Mouse (Mus musculus): ENCODE measurements around the gene Mtrf1l. TPM values are rescaled to one million over a fixed set of nuclear protein-coding genes. Genes with fewer than 3 reads are reported as not detected.

The Mtrf1l gene
- total and polyA plus RNA-seq, 2 experiments from 2014 or later, result 8.3 to 12.2 TPM

GRCm38 (mm10) chr10:5859729-5860128, 36.0 kb upstream of the Mtrf1l start:
- no peak overlapping the region for H3K4me3 ChIP-seq (ENCODE audit: low read length)
- H3K4me1 ChIP-seq (ENCODE audit: insufficient read depth, low read length), result no peaks in the 10 kb centered on the region
- H3K27me3 ChIP-seq (ENCODE audit: insufficient read depth, low read length), result no peaks in the 10 kb centered on the region
- H3K36me3 ChIP-seq (ENCODE audit: insufficient read depth, low read length), result no peaks in the 10 kb centered on the region
- ATAC-seq (no peak), DNase-seq (ENCODE audit: low spot score) (no peak)
- H3K9me3 ChIP-seq (ENCODE audit: low read length), result no peaks in the 10 kb centered on the region
- H3K4me2 ChIP-seq (ENCODE audit: low read depth, low read length), result no peak overlapping the region
- 80% methylated on average over 4 of the region's 4 CpGs for WGBS
- peak; percentile 57 for TF ChIP-seq CTCF (IDR thresholded peaks at IDR 0.05; ENCODE audit: low read depth)
- no peak overlapping the region for H3K27ac ChIP-seq
- no peak overlapping the region for H3K9ac ChIP-seq (replicated peaks; ENCODE audit: low read length)

DNA sequence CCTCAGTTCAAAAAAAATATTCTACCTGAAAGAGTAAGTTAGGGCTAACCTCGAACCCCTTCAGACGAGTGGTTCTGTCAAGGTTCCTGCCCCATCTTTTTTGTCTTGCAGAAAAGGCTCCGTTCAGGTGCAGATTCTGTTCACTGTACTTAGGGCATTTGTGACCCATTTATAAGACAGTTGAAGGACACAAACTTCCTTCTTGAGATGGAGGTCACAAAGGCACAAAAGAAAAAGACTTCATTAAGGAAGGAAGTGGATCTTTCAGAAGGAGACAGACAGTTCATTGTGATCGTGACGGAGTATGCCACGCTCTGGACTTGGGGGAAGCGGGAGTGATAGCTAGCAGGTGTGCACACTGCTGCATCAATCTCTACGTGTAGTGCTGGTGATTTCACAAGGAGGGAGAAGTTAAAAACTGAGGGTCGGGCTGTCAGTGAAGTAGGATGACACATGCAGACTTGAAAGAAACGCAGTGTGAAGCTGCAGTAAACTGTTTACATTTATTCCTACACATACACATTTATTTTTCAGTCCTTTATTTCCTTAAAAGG, 34.4 kb upstream of the Mtrf1l start:
- Histone ChIP-seq H3K4me1 (ENCODE audit: insufficient read depth, low read length) (no peaks in the 10 kb centered on the region), H3K27ac (no peak overlapping the region), H3K36me3 (ENCODE audit: insufficient read depth, low read length) (no peaks in the 10 kb centered on the region), H3K4me2 (ENCODE audit: low read depth, low read length) (no peak overlapping the region), H3K9me3 (ENCODE audit: low read length) (no peaks in the 10 kb centered on the region), H3K9ac (replicated peaks; ENCODE audit: low read length) (no peak overlapping the region), H3K4me3 (ENCODE audit: low read length) (no peak overlapping the region), H3K27me3 (ENCODE audit: insufficient read depth, low read length) (no peaks in the 10 kb centered on the region)
- WGBS, result 56% methylated on average over 10 of the region's 10 CpGs
- no peak for DNase-seq (ENCODE audit: low spot score)
- no peak for ATAC-seq
- no peak for TF ChIP-seq CTCF (IDR thresholded peaks at IDR 0.05; ENCODE audit: low read depth)

DNA sequence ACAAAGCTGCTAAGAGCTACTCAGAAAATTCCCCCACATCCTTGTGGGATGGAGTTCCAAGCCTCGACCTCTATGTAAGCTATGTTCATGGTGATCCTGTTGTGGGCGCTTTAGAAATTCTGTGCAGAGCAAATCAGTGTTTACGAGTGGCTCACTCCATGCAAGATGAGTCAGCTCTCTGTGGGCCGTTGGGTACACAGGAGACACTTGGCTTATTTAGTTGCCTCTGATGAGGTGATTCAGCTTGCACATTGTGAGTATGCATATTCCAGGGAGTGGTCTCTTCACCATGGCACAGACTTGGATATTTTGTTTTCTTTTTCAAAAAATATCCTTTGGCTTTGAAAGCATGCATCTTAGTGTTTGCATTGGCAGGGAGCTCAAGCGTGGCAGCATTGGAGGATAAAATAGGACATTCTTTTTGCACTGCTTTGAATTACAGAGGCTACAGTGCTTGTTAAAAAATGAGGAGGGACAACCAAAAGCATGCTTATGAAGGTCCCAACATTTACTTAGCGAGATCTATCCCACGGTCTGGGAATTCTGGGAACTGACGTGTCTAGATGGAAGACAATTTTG, 29.7 kb upstream of the Mtrf1l start:
- H3K27ac ChIP-seq, result no peak overlapping the region
- DNase-seq (ENCODE audit: low spot score) (no peak), ATAC-seq (no peak)
- TF ChIP-seq CTCF (IDR thresholded peaks at IDR 0.05; ENCODE audit: low read depth), result no peak
- H3K4me2 ChIP-seq (ENCODE audit: low read depth, low read length), result no peak overlapping the region
- H3K4me3 ChIP-seq (ENCODE audit: low read length), result no peak overlapping the region
- H3K36me3 ChIP-seq (ENCODE audit: insufficient read depth, low read length), result no peaks in the 10 kb centered on the region
- no peaks in the 10 kb centered on the region for H3K9me3 ChIP-seq (ENCODE audit: low read length)
- no peaks in the 10 kb centered on the region for H3K4me1 ChIP-seq (ENCODE audit: insufficient read depth, low read length)
- H3K27me3 ChIP-seq (ENCODE audit: insufficient read depth, low read length), result no peaks in the 10 kb centered on the region
- WGBS, result 76% methylated on average over 8 of the region's 8 CpGs
- H3K9ac ChIP-seq (replicated peaks; ENCODE audit: low read length), result no peak overlapping the region

DNA sequence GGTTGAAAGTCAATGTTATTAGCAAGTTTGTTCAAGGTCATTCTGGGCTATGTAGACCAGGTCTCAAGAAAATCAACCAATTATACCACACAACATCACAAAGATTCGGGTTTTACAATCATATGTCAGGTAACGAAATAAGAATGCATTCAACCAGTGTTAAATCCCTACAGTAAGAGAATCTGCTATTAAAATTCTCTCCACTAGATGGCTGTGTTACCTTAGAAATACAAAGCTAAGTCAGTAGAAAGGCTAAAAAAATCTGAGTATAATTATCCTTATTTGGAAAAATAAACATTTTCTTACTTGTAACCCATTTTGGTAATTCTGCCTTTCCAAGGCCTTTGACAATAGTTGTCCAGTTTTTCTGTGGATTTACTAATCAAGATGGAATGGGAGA, 23.2 kb upstream of the Mtrf1l start:
- no peaks in the 10 kb centered on the region for H3K9me3 ChIP-seq (ENCODE audit: low read length)
- H3K4me3 ChIP-seq (ENCODE audit: low read length), result no peak overlapping the region
- no peak overlapping the region for H3K27ac ChIP-seq
- peak; percentile 74 for TF ChIP-seq CTCF (IDR thresholded peaks at IDR 0.05; ENCODE audit: low read depth)
- H3K4me2 ChIP-seq (ENCODE audit: low read depth, low read length), result no peak overlapping the region
- H3K9ac ChIP-seq (replicated peaks; ENCODE audit: low read length), result no peak overlapping the region
- DNase-seq (ENCODE audit: low spot score) (peak; percentile 84), ATAC-seq (peak; percentile 43; the same call in 1 of the 2 replicates)
- H3K4me1 ChIP-seq (ENCODE audit: insufficient read depth, low read length), result no peaks in the 10 kb centered on the region
- H3K27me3 ChIP-seq (ENCODE audit: insufficient read depth, low read length), result no peaks in the 10 kb centered on the region
- no peaks in the 10 kb centered on the region for H3K36me3 ChIP-seq (ENCODE audit: insufficient read depth, low read length)
- WGBS, result 27% methylated on average over 2 of the region's 2 CpGs

DNA sequence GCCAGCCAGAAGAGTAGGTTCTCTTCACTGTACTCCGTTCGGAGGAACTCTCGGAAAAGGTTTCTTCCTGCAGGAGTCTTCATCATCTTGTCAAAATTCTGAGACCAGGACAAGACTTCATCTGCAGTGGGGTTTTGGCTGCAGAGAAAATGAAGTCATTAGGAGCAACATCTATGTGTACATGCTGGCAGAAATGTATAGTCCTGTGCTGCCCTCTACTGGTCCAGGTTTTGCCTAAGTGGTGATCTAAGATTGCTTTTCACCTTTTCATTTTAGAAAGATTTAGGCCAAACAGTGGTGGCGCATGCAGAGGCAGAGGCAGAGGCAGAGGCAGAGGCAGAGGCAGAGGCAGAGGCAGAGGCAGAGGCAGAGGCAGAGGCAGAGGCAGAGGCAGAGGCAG, 17.7 kb upstream of the Mtrf1l start:
- no peak overlapping the region for H3K27ac ChIP-seq
- peak; percentile 78 for DNase-seq (ENCODE audit: low spot score)
- no peaks in the 10 kb centered on the region for H3K9me3 ChIP-seq (ENCODE audit: low read length)
- 84% methylated on average over 4 of the region's 4 CpGs for WGBS
- no peak overlapping the region for H3K4me2 ChIP-seq (ENCODE audit: low read depth, low read length)
- no peaks in the 10 kb centered on the region for H3K4me1 ChIP-seq (ENCODE audit: insufficient read depth, low read length)
- no peaks in the 10 kb centered on the region for H3K36me3 ChIP-seq (ENCODE audit: insufficient read depth, low read length)
- no peaks in the 10 kb centered on the region for H3K27me3 ChIP-seq (ENCODE audit: insufficient read depth, low read length)
- peak; percentile 64 for TF ChIP-seq CTCF (IDR thresholded peaks at IDR 0.05; ENCODE audit: low read depth)
- H3K4me3 ChIP-seq (ENCODE audit: low read length), result no peak overlapping the region
- ATAC-seq, result 0 out of 2 replicates have a peak, but pooled peaks have one; percentile 32
- no peak overlapping the region for H3K9ac ChIP-seq (replicated peaks; ENCODE audit: low read length)

DNA sequence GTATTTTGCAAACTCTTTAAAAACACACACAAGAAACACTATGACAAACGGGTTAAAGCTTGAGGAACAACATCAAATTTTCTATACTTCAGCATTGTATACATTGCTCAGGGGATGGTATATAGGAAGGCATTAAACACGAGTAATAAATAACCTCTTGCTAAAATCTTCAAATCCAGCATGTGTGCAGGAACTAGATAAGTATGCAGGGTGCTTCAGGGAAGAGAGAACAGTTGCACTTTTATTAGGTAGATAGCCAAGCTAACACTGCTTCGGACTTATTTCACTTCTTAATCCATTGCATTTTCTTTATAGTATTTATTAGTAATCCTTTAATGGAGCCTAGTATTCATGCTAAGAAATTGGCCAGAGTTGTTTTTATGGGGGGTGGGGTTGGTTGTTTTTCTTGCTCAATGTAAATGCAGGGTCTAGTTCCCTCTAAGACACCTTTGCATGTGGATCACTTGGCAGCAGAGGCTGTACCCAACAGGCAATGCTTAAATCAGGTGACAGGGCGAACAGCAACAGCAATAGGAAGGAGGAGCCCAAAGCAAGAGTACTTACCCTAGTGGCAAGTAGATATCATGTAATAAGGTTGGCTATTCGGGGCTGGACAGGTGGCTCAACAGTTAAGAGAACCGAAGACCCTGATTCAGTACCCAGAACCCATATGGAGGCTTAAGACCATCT, 2.8 kb upstream of the Mtrf1l start:
- H3K4me1 ChIP-seq (ENCODE audit: insufficient read depth, low read length), result peaks cover 6% of the 10 kb centered on the region
- 83% methylated on average over 6 of the region's 6 CpGs for WGBS
- no peaks in the 10 kb centered on the region for H3K36me3 ChIP-seq (ENCODE audit: insufficient read depth, low read length)
- no peak overlapping the region for H3K4me3 ChIP-seq (ENCODE audit: low read length)
- no peaks in the 10 kb centered on the region for H3K27me3 ChIP-seq (ENCODE audit: insufficient read depth, low read length)
- H3K9me3 ChIP-seq (ENCODE audit: low read length), result no peaks in the 10 kb centered on the region
- DNase-seq (ENCODE audit: low spot score) (no peak), ATAC-seq (no peak)
- no peak overlapping the region for H3K27ac ChIP-seq
- no peak overlapping the region for H3K4me2 ChIP-seq (ENCODE audit: low read depth, low read length)
- no peak for TF ChIP-seq CTCF (IDR thresholded peaks at IDR 0.05; ENCODE audit: low read depth)
- no peak overlapping the region for H3K9ac ChIP-seq (replicated peaks; ENCODE audit: low read length)

DNA sequence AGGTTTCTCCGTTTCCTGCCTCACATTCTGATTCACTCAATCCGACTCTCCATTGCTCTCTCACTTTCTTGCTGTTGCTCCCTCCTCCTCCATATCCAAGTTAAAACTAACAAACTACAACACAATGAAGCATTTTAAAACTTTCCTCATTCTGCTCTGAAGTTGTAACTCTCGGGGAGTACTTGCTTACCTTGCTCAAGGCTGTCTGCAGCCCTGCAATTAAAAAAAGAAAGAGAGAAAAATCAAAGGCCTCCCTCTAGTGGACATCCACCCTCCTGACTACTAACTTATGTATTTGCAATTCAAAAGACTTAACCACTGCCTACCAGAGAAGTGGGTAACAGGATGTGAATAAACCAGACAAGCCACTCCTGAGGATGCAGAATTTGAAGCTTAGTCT, 1.1 kb upstream of the Mtrf1l start:
- ATAC-seq (no peak; the same call in 1 of the 2 replicates), DNase-seq (ENCODE audit: low spot score) (peak; percentile 76)
- Histone ChIP-seq H3K4me3 (ENCODE audit: low read length) (peak overlapping the region; percentile 97), H3K4me1 (ENCODE audit: insufficient read depth, low read length) (peaks cover 6% of the 10 kb centered on the region), H3K4me2 (ENCODE audit: low read depth, low read length) (peak overlapping the region; percentile 61), H3K27ac (peak overlapping the region; percentile 91; the same call in 1 of the 2 replicates), H3K9ac (replicated peaks; ENCODE audit: low read length) (no peak overlapping the region), H3K27me3 (ENCODE audit: insufficient read depth, low read length) (no peaks in the 10 kb centered on the region), H3K9me3 (ENCODE audit: low read length) (no peaks in the 10 kb centered on the region), H3K36me3 (ENCODE audit: insufficient read depth, low read length) (0 out of 2 replicates have a peak, but pooled peaks cover under 1% of the 10 kb centered on the region)
- TF ChIP-seq CTCF (IDR thresholded peaks at IDR 0.05; ENCODE audit: low read depth), result peak; percentile 71
- 2% methylated on average over 3 of the region's 3 CpGs for WGBS
